9 mouse cellular contexts compared by ENCODE assay signal in genomic region chr16:77592986-77593385, GRCm38 (mm10). TPM values are rescaled to one million over a fixed set of nuclear protein-coding genes. Genes with fewer than 3 reads are reported as not detected.
DNase-seq lines count a peak whose midpoint lies in the region; ATAC-seq and TF ChIP-seq lines count a peak whose summit lies in the region.
"Had no signal": no experiment of that assay in that cellular context is flagged by ENCODE, and none has a peak within 500 bp of the region (broad histone marks: within the 10 kb centered on the region; RNA-seq: fewer than 3 reads in every experiment).

No protein-coding gene starts in this region.

- no peak for ATAC-seq in lung, embryonic 15.5 days (ENCODE audit: borderline replicate concordance, extremely low read depth, low FRiP score, low TSS enrichment)
- ATAC-seq in forebrain, embryonic 14.5 days = 0 out of 2 replicates have a peak, but pooled peaks have one; percentile 14

- peak; percentile 20 for DNase-seq in gastrocnemius, adult 2 months
- DNase-seq in gastrocnemius, postnatal 10 days = no peak
- no peak for DNase-seq in lung, adult 18-20 months
- DNase-seq in forebrain, embryonic 14.5 days (ENCODE audit: low spot score) = peak; percentile 74
- no peak for DNase-seq in spleen, adult 12 weeks (ENCODE audit: low spot score)
- DNase-seq in MN1 (ENCODE audit: low spot score) = no peak

- H3K27ac ChIP-seq in gastrocnemius, adult 2 months = peak overlapping the region; percentile 94
- peak overlapping the region; percentile 80; the same call in 1 of the 2 replicates for H3K27ac ChIP-seq in lung, embryonic 15.5 days
- H3K27ac ChIP-seq in forebrain, embryonic 14.5 days (ENCODE audit: low read depth, low read length) = peak overlapping the region; percentile 86

- H3K79me2 ChIP-seq in myocyte (ENCODE audit: control insufficient read depth, insufficient read depth) = peaks cover 12% of the 10 kb centered on the region

- H3K4me3 ChIP-seq in gastrocnemius, adult 2 months = peak overlapping the region; percentile 82
- H3K4me3 ChIP-seq in lung, embryonic 15.5 days = no peak overlapping the region
- H3K4me3 ChIP-seq in forebrain, embryonic 14.5 days (ENCODE audit: low read depth, low read length) = peak overlapping the region; percentile 37
- peak overlapping the region; percentile 41 for H3K4me3 ChIP-seq in myocyte

- H3ac ChIP-seq in myocyte (ENCODE audit: control insufficient read depth, insufficient read length) = no peak overlapping the region

- TF ChIP-seq POLR2A in myocyte (IDR thresholded peaks at IDR 0.05; ENCODE audit: insufficient read length, low read depth) = no peak

- H3K9ac ChIP-seq in lung, embryonic 15.5 days = no peak overlapping the region
- H3K9ac ChIP-seq in forebrain, embryonic 14.5 days (ENCODE audit: low read length) = peak overlapping the region; percentile 51; the same call in 1 of the 2 replicates

- WGBS in lung, embryonic 15.5 days = 78% methylated on average over 3 of the region's 3 CpGs
- 13% methylated on average over 3 of the region's 3 CpGs for WGBS in forebrain, embryonic 14.5 days

- H3K9me3 ChIP-seq in lung, embryonic 15.5 days = no peaks in the 10 kb centered on the region
- no peaks in the 10 kb centered on the region for H3K9me3 ChIP-seq in forebrain, embryonic 14.5 days (replicated peaks; ENCODE audit: control insufficient read depth, low read length)

- no peak for TF ChIP-seq CTCF in gastrocnemius, adult 2 months (IDR thresholded peaks at IDR 0.05)

- intact Hi-C loops in gastrocnemius, adult 2 months (cut with DNase I) = loop anchor here (10.0 kb wide), 1 partner anchor 168 kb away; no protein-coding TSS in a partner anchor

- no peak overlapping the region for H3K4me2 ChIP-seq in lung, embryonic 15.5 days
- peak overlapping the region; percentile 54; the same call in 1 of the 2 replicates for H3K4me2 ChIP-seq in forebrain, embryonic 14.5 days (ENCODE audit: low read length)
- peak overlapping the region; percentile 74 for H3K4me2 ChIP-seq in myocyte (ENCODE audit: low read depth)

- no peaks in the 10 kb centered on the region for H3K36me3 ChIP-seq in lung, embryonic 15.5 days
- H3K36me3 ChIP-seq in forebrain, embryonic 14.5 days (ENCODE audit: control insufficient read depth, insufficient read depth, low read length) = no peaks in the 10 kb centered on the region
- H3K36me3 ChIP-seq in myocyte (ENCODE audit: control insufficient read depth, insufficient read depth) = no peaks in the 10 kb centered on the region

- 0 out of 2 replicates have a peak, but pooled peaks cover 10% of the 10 kb centered on the region for H3K4me1 ChIP-seq in lung, embryonic 15.5 days
- H3K4me1 ChIP-seq in forebrain, embryonic 14.5 days (ENCODE audit: control insufficient read depth, insufficient read depth, low read length) = peaks cover 8% of the 10 kb centered on the region

- no peaks in the 10 kb centered on the region for H3K27me3 ChIP-seq in lung, embryonic 15.5 days
- no peaks in the 10 kb centered on the region for H3K27me3 ChIP-seq in forebrain, embryonic 14.5 days (replicated peaks; ENCODE audit: control insufficient read depth, insufficient read depth, low read length)
- H3K27me3 ChIP-seq in myocyte (ENCODE audit: control insufficient read depth, insufficient read depth, insufficient read length) = no peaks in the 10 kb centered on the region

TF ChIP-seq in myocyte, 11 proteins besides CTCF, POLR2A, EP300 and RAD21:
- TF ChIP-seq MAX (IDR thresholded peaks at IDR 0.05; ENCODE audit: low read depth) (no peak), CEBPB (IDR thresholded peaks at IDR 0.05; ENCODE audit: insufficient read depth, poor library complexity, severe bottlenecking) (no peak), MYOG (IDR thresholded peaks at IDR 0.05; ENCODE audit: control insufficient read depth in 1 of 3, insufficient read depth in 1 of 3, insufficient read length in 2 of 3, low read depth in 2 of 3) (no peak), E2F4 (IDR thresholded peaks at IDR 0.05; ENCODE audit: insufficient read depth) (no peak), TCF12 (IDR thresholded peaks at IDR 0.05; ENCODE audit: insufficient read depth, poor library complexity, severe bottlenecking) (no peak), REST (IDR thresholded peaks at IDR 0.05; ENCODE audit: insufficient read depth, insufficient read length) (no peak), SRF (IDR thresholded peaks at IDR 0.05; ENCODE audit: control insufficient read depth, insufficient read length, low read depth) (no peak), POLR2AphosphoS2 (IDR thresholded peaks at IDR 0.05; ENCODE audit: insufficient read length, low read depth) (no peak), MYOD1 (IDR thresholded peaks at IDR 0.05; ENCODE audit: control insufficient read depth in 1 of 3, insufficient read length in 2 of 3, low read depth in 2 of 3) (no peak), USF1 (IDR thresholded peaks at IDR 0.05; ENCODE audit: low read depth) (no peak), TCF3 (IDR thresholded peaks at IDR 0.05; ENCODE audit: insufficient read length, low read depth) (no peak)

RNA-seq across cellular contexts. Expression of gene Gm11146, which starts 8.9 kb away (rescaled TPM):
- total RNA-seq in gastrocnemius, adult 2 months (2021) = not detected
- not detected for total RNA-seq in gastrocnemius, postnatal 10 days (2021)
- polyA plus RNA-seq in lung, embryonic 15.5 days (2015; fragmentation: Nextera tagmentation; extraction: Ambion mirVana) = not detected in 2 replicates
- not detected in 2 replicates for polyA plus RNA-seq in forebrain, embryonic 14.5 days (2014; fragmentation: Nextera tagmentation; extraction: Ambion mirVana)
- polyA plus RNA-seq in myocyte (2012; fragmentation: generic; extraction: Trizol) = not detected
- total RNA-seq: layer of hippocampus, postnatal 25 days had no signal

Comparison
In these comparisons a context has a peak if more than half of its experiments do, and no peak if none do; other contexts are left out.
1. DNase-seq: peak in gastrocnemius, adult 2 months (single experiment) and forebrain, embryonic 14.5 days (single experiment); none in gastrocnemius, postnatal 10 days (single experiment), lung, adult 18-20 months (0 of 2), spleen, adult 12 weeks (single experiment) and MN1 (single experiment).
2. Peak in every context shown above with its lines, with median percentiles within 50 percentile points of each other: H3K27ac ChIP-seq.